Mouse (Mus musculus): Measurements from ENCODE around the gene Slc2a10.

- TF ChIP-seq CTCF (IDR thresholded peaks at IDR 0.05; ENCODE audit: low read depth): no peak
- TF ChIP-seq EP300 (IDR thresholded peaks at IDR 0.05; ENCODE audit: low read depth): no peak
Observed at GRCm38 (mm10) chr2:165494495-165494894, 9.1 kb upstream of the Slc2a10 start.
